ENCODE assay signal across 15 mouse cellular contexts in the genomic region with DNA sequence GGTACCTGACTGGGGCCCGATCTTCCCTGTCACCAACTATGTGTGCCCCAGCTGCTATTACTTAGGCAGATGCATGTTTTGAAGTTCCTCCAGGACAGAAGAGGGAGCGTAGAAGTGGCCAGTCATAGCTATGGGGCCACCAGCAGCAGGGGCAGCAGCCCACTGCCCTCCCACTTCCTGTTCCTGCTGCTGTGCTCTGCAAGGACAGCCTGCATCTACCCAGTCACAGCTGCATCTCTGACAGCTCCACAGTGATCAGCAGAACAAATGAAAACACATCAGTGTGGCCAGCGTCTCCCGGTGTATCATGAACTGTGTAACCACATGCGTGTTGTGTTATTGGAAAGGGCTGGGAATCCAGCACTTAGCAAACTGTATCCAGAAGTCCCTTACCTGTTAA.
"Had no signal": no experiment of that assay in that cellular context is flagged by ENCODE, and none has a peak within 500 bp of the region (broad histone marks: within the 10 kb centered on the region; RNA-seq: fewer than 3 reads in every experiment).

No protein-coding gene starts in this region.

- H3K9me3 ChIP-seq: limb, embryonic 13.5 days; neural tube, embryonic 13.5 days had no signal

- H3K9ac ChIP-seq: limb, embryonic 13.5 days; liver, embryonic 14.5 days; neural tube, embryonic 13.5 days had no signal

- H3K27ac ChIP-seq: layer of hippocampus, adult 2 months; limb, embryonic 13.5 days; liver, embryonic 14.5 days; neural tube, embryonic 13.5 days had no signal

- H3K4me2 ChIP-seq: limb, embryonic 13.5 days; neural tube, embryonic 13.5 days had no signal

- H3K36me3 ChIP-seq: limb, embryonic 13.5 days; neural tube, embryonic 13.5 days had no signal

- H3K4me3 ChIP-seq: layer of hippocampus, adult 2 months; limb, embryonic 13.5 days; neural tube, embryonic 13.5 days had no signal

- H3K4me1 ChIP-seq: limb, embryonic 13.5 days had no signal

- DNase-seq: kidney, adult 18-20 months; kidney, postnatal 10 days; kidney, postnatal 4 days; lung, adult 18-20 months; lung, postnatal 36 days; midbrain, embryonic 14.5 days; retina, postnatal 1 day; right cerebral cortex, postnatal 4 days; spleen, adult 18-20 months; thymus, adult 18-20 months; thymus, postnatal 14 days had no signal
